Mouse (Mus musculus) cerebellum, adult 11-12 months (tissue): ENCODE results near the gene Ap1ar.
"Not testable (repeated sequence)": the region's sequence is repeated elsewhere in the genome, so short reads cannot be mapped to it uniquely, and the experiment has no call there.

Experiments
- DNase-seq: peaks from one replicate; pipeline ENCODE4 v3.0.0; 2022

Ap1ar gene

DNA sequence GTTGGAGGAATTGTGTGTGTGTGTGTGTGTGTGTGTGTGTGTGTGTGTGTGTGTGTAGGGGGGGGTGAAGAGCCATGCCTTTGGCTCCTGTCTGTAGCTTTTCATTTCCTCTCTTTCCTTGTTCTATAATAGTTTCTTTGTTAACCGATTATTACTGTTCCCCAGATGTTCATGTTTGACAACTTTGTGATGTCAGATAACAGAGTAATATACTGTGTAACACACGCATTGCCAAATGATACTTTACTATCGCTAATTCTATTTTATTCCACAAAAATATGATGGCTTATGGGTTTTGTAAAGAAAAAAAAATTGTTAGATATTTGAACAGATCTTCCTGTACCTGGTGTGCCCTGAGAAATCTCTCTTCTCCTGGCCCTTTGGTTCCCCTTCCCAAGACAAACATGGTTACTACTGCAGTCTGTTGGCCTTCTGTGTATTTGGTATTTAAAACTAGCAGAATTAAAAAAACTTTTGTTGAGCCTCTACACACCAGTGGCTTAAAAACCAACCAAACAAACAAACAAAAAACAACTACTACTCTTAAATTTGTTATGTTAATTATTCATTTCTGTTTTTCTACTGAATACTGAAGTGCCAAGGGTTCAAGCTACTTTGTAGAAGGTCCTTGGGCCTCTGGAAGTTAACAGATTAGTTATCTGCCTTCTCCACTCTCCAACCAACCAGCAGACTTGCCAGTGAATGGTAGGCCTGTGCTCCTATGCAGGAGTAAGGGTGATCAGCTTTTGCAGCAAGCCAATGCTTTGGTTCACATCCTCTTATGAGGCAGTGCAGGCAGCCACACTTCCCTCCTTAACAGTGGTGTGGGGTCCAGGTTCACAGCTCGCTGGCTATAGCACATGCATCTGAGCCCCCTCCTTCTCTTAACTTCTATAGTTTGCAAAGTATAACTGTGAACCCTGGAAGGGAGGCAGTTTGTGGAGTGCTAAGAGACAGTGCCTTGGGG is 45.4 kb downstream of the Ap1ar start:
- no peak for DNase-seq

DNA sequence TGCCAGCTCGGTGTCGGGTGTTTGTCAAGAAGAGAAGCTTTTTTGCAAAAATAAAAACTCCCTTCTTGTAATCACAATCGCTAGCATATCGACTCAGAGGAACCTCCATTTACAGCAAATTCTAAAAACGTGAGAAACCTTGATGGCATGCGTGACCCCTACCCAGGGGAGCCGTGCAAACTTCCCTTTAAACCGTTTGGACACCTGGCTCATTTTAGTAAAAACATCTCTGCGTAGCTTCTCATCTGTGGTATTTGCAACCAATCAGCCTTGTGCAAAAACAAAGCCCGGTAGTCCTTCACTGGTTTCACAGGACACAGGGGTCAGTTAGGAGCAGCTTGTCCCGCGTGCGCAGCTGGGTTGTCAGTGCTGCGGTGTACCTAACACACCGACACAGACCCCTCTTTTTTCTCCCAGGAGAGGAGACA is 46.3 kb downstream of the Ap1ar start:
- DNase-seq = no peak

DNA sequence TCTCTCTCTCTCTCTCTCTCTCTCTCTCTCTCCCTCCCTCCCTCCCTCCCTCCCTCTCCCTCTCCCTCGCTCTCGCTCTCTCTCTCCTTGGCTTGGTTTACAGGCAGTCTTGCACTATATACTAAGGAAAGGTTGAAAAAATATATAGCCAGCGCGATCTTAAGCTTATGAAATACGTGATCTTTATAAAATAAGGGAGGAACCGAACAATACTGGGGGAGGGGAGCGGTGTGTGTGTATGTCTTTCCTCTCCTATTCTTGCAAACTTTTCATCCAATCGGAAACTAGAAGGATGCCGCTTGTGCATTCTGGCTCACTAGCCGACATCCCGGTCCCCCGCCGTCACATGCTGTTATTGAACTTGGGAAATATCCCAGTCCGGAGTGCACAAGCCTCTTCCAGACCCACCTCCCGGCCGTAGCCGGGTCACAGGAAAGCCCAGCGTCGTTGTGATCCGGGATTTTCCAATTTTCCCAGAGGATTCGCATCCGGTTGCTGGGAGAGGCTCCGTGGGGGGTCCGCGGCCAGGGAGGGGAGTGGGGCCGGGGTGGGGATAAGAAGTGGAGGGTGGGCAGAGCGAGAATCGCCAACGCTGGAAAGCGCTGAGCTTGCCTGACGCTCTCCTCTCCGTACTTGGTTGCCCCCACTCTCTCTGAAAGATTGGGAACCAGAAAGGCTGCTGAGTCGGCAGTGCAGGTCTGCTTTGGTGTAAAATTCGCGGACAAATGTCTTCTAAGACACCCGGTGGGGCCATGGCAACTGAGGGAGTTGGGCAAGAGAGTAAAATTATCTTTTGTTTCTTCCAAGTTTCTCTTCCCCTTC is 46.9 kb downstream of the Ap1ar start:
- DNase-seq = peak; percentile 12

DNA sequence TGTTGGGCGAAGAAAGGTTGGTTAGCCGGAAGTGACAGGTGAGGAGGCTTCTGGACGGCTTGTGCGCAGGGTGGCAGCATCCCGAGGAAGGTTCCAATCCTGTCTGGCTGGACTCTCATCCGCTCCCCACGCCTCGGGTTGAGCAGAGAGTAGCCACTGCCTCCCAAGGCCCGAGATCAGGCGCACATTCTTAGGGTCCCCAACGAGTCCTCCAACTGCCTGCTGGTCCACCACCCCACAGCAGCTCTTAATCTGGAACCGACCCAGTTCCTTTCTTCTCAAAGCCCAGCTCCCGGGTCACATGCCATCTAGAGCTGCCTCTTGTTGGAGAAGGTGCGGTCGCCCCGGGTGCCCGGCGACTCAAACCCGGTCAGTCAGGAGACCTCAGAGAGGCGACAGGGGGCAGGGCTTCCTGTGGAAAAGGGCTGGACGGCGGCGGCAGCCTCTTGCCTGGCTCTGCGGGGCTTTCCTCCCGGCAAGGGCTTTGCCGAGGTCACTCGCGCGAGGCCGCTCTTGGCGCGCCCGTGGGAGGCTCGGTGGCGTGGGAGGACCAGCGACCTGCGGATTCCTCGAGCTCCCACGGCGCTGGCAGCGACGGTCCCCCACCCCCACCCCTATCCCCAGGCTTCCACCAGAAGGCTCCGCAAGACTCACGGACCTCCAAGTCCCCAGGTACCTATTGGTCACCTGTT is 47.7 kb downstream of the Ap1ar start, which contains the start of gene Tifa:
Gene Tifa, plus strand, starts transcription at position 306 of the 692 bp plus-strand sequence.
- DNase-seq = peak; percentile 51

DNA sequence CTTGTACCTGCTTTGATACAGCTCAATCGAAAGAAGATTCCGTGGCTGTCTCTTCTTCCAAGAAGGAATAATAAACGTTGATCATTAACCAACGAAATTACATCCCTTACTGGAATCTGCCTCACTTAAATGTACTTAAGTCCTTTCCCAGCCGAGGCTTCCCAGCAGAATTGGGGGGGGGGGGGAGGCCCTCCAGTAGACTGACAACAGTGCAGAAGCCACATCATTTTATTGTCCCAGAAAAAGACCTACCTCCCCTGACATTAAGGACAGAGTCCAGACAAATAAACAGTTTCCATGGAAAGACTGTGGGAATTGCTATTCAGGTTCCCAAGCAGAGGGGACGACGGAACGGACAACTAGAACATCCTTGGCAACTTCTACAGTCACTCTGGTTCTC is 48.4 kb downstream of the Ap1ar start:
- DNase-seq = no peak

DNA sequence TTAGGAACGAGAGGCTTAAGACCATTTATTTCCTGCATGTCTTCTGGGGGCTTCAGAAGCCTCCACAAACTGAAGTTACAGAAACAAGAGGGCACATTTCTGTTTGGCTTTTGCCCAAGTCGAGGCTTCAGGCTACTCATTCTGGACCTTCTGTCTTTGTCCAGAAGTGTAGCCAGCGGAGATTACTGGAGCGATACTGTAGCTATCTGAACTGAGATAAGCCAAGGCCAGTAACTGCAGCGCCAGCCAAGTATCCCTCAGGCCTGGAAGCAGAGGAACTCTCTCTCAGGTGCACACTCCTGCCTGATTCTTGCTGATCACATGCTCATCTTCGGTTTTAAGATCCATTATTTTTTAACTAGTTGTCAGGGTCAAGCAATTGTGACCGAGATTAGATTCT is 49.3 kb downstream of the Ap1ar start:
- no peak for DNase-seq

DNA sequence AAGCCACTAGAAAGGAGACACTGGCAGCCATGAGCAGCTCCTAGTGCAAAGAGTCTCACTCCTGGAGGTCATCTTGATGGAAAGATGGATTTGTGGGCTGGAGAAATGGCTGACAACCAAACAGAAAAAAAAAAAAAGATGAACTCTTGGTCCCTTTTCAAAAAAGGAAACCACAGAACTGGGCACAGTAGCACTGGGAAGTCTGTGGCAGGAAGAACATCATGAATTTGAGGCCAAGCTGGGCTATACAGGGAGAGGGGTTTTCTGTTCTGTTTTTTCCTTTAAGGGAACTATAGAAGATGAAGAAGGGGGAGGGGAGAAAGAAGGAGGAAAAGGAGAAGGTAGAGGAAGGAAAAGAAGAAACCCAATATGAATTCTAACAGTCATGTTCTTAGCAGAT is 50.3 kb downstream of the Ap1ar start:
- no peak for DNase-seq

DNA sequence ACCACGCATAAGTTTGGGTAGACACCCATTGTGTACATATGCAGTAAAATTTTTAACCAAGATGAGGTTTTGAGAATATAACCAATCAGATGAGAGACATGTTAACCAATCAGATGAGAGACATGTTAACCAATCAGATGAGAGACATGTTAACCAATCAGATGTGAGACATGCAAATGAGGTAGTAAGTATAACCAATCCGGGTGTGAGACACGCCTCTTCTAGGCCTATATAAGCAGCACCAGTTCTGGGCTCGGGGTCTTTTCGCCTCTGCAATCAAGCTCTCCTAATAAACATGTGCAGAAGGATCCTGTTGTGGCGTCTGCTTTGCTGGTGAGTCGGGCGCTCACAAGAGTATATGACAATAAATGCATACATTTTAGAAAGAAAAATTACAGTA is 53.6 kb downstream of the Ap1ar start:
- not testable (repeated sequence) for DNase-seq

DNA sequence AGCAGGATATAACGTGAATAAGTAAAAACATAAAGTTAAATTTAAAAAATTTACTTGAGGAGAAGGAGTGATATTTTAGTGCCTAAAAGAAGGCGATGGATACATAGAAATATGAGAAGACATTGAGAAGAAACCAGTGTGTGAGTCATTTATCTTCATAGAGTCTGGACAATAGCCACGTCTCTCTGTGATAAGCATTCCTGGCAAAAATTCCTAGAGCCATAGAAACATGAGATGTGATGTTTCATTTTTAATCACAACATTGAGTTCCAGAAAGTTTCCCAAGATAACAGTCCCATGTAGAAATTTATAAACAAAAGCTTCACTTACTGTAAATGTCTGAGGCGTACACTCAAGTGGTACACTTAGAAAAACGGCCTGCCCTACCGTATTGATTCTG is 54.4 kb downstream of the Ap1ar start:
- no peak for DNase-seq

DNA sequence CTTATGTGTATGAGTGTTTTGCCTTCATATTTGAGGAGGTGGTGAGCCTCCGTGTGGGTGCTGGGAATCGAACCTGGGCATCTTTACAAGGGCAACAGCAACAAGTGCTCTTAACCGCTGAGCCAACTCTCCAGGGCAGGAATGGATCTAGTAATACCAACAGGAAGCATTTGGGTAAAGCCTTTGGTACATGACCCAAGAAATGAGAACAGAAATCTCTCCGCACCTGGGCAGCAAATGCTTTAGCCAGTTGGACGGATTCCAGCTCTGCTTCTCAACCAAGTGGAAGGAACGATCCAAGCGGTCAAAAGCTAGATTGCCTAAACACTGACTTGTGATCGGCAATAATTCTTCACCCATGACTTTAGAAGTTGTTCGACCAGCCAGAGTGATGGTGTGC is 56.4 kb downstream of the Ap1ar start:
- DNase-seq = no peak

DNA sequence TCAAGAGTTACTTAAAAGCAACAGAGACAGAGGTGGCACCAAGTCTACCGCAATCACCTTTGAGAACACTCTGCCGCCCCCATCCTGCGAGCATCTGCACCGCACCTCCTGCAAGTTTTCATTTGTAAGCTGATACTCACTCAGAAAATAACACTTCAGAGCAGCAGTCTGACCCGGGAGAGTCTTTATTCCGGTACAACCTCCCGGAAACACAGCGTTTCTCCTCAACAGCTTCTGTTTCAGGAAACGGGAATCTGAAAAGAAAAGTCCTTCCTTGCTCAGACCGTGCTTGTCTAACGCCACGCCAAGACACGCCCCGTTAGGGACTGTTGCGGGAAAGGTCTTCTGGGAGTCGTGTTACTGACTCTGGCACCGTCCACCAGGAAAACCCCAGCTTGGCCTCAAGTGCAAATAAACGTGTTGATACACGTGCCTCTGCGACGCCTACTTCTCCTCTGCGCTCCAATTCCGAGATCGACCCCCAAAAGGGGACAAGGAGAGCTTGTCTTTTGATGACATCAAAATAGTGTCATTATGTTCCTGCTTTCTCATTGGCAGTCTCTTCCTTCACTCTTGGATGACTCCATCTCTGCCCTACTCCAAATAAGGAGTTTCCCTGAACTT is 57.2 kb downstream of the Ap1ar start, which contains the start of gene Alpk1:
Gene Alpk1, minus strand, starts transcription at position 507 of the 624 bp plus-strand sequence.
- DNase-seq = no peak

DNA sequence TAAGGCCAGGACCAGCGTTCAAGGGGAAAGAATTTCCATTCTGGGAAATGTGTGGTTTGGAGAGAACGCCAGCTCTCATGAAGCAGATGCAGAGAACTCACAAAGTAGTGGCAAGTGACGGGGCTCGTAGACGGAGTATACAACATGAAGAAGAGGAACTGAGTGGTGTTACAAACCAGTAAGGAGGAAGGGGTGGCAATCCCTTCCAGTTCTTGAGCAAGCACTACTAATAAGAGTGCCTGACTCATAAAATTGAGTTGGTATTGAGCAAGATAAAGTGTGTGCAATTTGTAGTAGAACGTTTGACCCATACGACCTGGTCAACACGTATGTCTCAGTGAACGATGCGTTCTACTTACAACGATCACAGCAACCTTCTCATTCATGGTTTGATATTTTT is 68.2 kb downstream of the Ap1ar start:
- DNase-seq = no peak

DNA sequence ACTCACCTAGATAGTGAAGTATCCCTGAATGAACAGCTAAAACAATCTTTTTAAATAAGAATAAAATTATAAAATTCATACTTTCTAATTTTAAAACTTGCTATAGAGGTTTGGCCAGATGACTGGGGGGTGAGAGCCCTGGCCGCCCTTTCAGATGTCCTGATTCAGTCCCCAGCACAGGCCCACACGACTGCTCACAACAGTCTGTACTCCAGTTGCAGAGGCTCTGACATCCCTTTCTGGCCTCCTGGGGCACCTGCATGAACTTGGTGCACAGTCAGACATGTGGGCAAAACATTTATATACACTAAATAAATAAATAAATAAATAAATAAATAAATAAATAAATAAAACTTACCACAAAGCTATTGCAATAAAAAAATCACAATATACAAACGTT is 71.4 kb downstream of the Ap1ar start:
- no peak for DNase-seq

DNA sequence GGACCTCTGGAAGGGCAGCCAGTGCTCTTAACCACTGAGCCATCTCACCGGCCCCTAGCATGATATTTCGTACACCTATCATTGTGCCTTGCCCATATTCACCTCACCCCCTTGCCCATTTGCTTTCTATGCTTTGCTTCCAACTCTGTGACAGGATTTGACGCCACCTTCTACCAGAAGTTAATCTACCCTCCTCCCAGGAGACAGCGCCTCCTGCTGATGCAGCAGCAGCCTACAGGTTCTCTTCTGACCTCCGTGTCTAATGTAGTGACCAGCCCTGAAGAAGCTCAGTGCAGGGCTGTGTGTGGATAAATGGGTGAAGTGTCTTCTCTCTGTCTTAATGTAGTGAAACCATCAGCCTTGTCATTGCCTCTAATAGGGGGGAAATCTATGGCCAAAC is 72.8 kb downstream of the Ap1ar start:
- no peak for DNase-seq

DNA sequence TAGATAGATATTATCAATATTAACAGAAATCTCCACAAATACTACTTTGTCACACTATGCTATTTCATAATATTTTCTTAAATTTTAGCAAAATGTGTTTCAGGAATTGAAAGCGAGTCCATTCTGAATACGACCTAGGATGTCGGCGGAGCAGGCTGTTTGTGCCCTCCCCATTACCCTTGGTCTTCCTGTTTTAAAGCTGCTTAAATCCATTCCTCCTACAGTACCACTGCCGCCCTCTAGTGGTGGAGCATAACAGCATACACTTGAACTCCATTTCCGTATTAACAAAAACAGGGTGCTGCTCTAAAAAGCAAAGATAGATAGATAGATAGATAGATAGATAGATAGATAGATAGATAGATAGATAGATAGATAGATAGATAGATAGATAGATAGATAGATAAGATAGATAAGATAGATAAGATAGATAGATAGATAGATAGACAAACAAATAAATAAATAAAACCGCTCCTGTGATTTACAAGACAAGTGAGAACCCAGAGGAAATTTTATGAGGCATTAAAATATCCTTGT is 74.2 kb downstream of the Ap1ar start:
- DNase-seq = peak; percentile 20

DNA sequence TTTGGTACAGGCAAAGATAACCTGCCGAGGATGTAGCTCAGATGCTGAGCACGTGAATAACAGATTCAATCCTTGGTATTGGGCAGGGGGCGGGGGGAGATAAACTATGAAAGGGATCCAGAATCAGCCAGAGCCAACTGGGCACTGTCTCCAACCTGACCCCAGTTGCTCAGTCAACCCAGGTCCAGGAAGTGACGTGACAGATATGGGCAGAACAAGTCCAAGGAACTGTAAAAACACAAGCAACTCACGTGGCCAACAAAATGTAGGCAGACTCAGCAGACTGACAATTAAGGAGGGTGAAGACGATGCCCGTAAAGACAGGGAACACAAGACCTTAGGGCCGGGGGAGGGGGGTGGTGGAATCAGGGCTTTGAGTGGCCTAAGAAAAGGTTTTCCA is 74.9 kb downstream of the Ap1ar start:
- no peak for DNase-seq

DNA sequence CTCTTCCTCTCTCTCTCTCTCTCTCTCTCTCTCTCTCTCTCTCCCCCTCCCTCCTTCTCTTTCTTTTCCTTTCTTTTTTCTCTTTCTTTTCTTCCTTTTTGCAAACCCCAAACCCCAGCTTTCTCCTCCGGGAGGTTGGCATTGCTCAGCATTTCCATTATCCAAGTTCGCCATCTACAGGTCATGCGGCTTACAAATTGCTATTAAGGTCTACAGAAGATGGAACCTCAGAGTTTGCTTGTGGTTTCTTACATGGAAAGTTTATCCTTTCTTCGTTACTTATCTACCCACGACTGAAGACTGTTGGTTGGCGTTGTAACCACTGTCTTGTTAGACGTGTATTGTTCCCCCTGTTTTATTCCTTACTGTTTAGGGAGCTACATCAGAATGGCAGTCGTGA is 78.1 kb downstream of the Ap1ar start:
- no peak for DNase-seq

DNA sequence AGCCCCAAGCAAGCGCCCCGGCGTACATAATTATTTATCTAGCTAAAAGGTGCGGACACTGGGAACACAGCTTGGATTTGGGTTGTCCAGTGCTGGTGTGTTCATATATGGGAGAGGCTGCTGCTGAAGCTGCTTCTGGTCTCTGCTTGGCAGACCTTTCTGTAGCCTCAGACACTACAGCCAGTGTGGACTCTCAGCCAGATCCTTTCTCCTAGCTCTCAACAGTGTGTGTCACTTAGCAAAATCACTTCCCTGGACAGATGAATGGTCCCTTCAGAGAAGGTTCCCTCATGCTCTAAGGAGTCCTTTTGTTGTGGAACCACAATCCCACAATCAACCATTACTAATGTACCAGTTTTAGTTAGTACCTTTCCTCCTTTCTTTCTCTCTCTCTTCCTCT is 78.5 kb downstream of the Ap1ar start:
- DNase-seq = no peak

DNA sequence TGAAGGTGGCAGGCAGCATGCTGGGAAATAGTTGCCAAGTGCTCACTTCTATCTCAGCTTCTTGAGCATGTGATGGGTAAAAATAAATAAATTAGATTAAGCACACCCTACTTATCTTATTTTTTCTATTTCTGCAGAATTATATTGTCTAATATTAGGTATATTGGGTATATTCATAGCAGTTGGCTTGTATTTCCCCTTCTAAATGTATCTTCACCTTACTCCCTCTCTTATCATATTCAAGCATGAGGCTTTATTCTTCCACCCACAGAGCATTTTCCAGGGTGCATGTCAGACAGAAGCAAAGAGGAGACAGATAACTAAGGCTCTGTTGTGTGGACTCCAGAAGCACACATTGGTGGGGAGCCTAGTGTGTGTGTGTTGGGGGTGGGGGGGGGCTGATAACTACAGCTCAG is 79.4 kb downstream of the Ap1ar start:
- no peak for DNase-seq
